Mouse (Mus musculus) liver, embryonic 11.5 days (tissue): ENCODE results near the gene Nr5a2. TPM values are rescaled to one million over a fixed set of nuclear protein-coding genes. Genes with fewer than 3 reads are reported as not detected.

ENCODE experiments used
- ATAC-seq: fragments of 200-750 bp; cut with Nextera tagmentation; replicated peaks from 2 replicates; pipeline ENCODE4 v1.8.0; 2017; ENCODE audit warnings: moderate number of reproducible peaks, mild to moderate bottlenecking, moderate TSS enrichment, moderate library complexity; ENCODE audit not compliant: low FRiP score
- DNase-seq: peaks from one replicate; pipeline ENCODE4 v3.0.0-alpha.2; 2017; ENCODE audit warnings: low spot score
- H3K27ac ChIP-seq: fragments of 300-500 bp; sonication (generic); 2 replicates; pipeline ENCODE4 v1.5.1; 2014; ENCODE audit warnings: mild to moderate bottlenecking, low read depth, low read length, control low read depth
- H3K27me3 ChIP-seq: fragments of 300-500 bp; sonication (generic); replicated peaks from 2 replicates; pipeline ENCODE4 v1.6.1; 2014; ENCODE audit warnings: low read length, mixed read lengths; ENCODE audit not compliant: control insufficient read depth, insufficient read depth
- H3K36me3 ChIP-seq: fragments of 300-500 bp; sonication (generic); 2 replicates; pipeline ENCODE4 v1.6.1; 2014; ENCODE audit warnings: mild to moderate bottlenecking, low read length, moderate library complexity, mixed read lengths; ENCODE audit not compliant: control insufficient read depth, insufficient read depth
- H3K4me1 ChIP-seq: fragments of 300-500 bp; sonication (generic); replicated peaks from 2 replicates; pipeline ENCODE4 v1.6.1; 2014; ENCODE audit warnings: low read length, mixed read lengths; ENCODE audit not compliant: control insufficient read depth, insufficient read depth
- H3K4me2 ChIP-seq: fragments of 300-500 bp; sonication (generic); 2 replicates; pipeline ENCODE4 v1.6.1; 2014; ENCODE audit warnings: mild to moderate bottlenecking, control low read depth, moderate library complexity
- H3K4me3 ChIP-seq: fragments of 300-500 bp; sonication (generic); 2 replicates; pipeline ENCODE4 v1.5.1; 2014; ENCODE audit warnings: low read depth, low read length, control low read depth
- H3K9ac ChIP-seq: fragments of 300-500 bp; sonication (generic); 2 replicates; pipeline ENCODE4 v1.6.1; 2014; ENCODE audit warnings: low read depth, low read length, control low read depth
- H3K9me3 ChIP-seq: fragments of 300-500 bp; sonication (generic); 2 replicates; pipeline ENCODE4 v1.6.1; 2016; ENCODE audit warnings: low read length, inconsistent platforms, mixed read lengths; ENCODE audit not compliant: control insufficient read depth
- WGBS: fragments of 180-500 bp; shearing (Covaris S2); extraction: QIAGEN DNeasy Blood & Tissue Kit; methylation state at CpG from one replicate; pipeline ENCODE4 v1.1.7; 2014; 5-methylcytosine and 5-hydroxymethylcytosine counted together
- polyA plus RNA-seq: library from polyadenylated mRNA; unstranded; fragments of >200 nt; fragmentation: Nextera tagmentation; extraction: Ambion mirVana; gene quantifications from 2 replicates; pipeline ENCODE4 v1.2.1, GENCODE M21; 2014

Nr5a2 gene
- polyA plus RNA-seq, 1 experiment from 2014 or later: 5.3 TPM

GRCm38 (mm10) chr1:136946404-136946803, 13.8 kb downstream of the Nr5a2 start:
- Histone ChIP-seq H3K27ac (no peak overlapping the region), H3K27me3 (peaks cover 69% of the 10 kb centered on the region), H3K36me3 (no peaks in the 10 kb centered on the region), H3K9ac (no peak overlapping the region), H3K4me2 (peak overlapping the region; percentile 68), H3K4me3 (peak overlapping the region; percentile 58), H3K4me1 (no peaks in the 10 kb centered on the region), H3K9me3 (no peaks in the 10 kb centered on the region)
- ATAC-seq: no peak
- WGBS: 5% methylated on average over 8 of the region's 8 CpGs
- DNase-seq: no peak

GRCm38 (mm10) chr1:136945876-136946275, 14.4 kb downstream of the Nr5a2 start:
- H3K4me3 ChIP-seq: peak overlapping the region; percentile 58
- peak; percentile 42 for ATAC-seq

GRCm38 (mm10) chr1:136945426-136945825, 14.8 kb downstream of the Nr5a2 start:
- H3K4me1 ChIP-seq: no peaks in the 10 kb centered on the region
- peaks cover 60% of the 10 kb centered on the region for H3K27me3 ChIP-seq
- 9% methylated on average over 7 of the region's 7 CpGs for WGBS
- DNase-seq (no peak), ATAC-seq (no peak)
- H3K27ac ChIP-seq: no peak overlapping the region; the same call in 1 of the 2 replicates
- H3K9me3 ChIP-seq: no peaks in the 10 kb centered on the region
- peak overlapping the region; percentile 58 for H3K4me3 ChIP-seq
- H3K9ac ChIP-seq: no peak overlapping the region
- peak overlapping the region; percentile 68 for H3K4me2 ChIP-seq
- H3K36me3 ChIP-seq: no peaks in the 10 kb centered on the region

More at GRCm38 (mm10) chr1:136945876-136946275, 14.4 kb downstream of the Nr5a2 start:
- 2% methylated on average over 10 of the region's 10 CpGs for WGBS
- Histone ChIP-seq H3K9ac (no peak overlapping the region), H3K27me3 (peaks cover 64% of the 10 kb centered on the region), H3K9me3 (no peaks in the 10 kb centered on the region), H3K27ac (no peak overlapping the region; the same call in 1 of the 2 replicates), H3K4me2 (peak overlapping the region; percentile 68), H3K36me3 (no peaks in the 10 kb centered on the region), H3K4me1 (no peaks in the 10 kb centered on the region)
- peak; percentile 49 for DNase-seq

GRCm38 (mm10) chr1:136940603-136941002, 19.6 kb downstream of the Nr5a2 start:
- H3K4me2 ChIP-seq: no peak overlapping the region
- H3K4me3 ChIP-seq: no peak overlapping the region
- WGBS: 80% methylated on average over 5 of the region's 5 CpGs
- H3K9ac ChIP-seq: no peak overlapping the region
- H3K27me3 ChIP-seq: peaks cover 11% of the 10 kb centered on the region
- no peak overlapping the region for H3K27ac ChIP-seq
- DNase-seq (no peak), ATAC-seq (no peak)
- 0 out of 2 replicates have a peak, but pooled peaks cover 3% of the 10 kb centered on the region for H3K4me1 ChIP-seq
- H3K9me3 ChIP-seq: no peaks in the 10 kb centered on the region
- H3K36me3 ChIP-seq: no peaks in the 10 kb centered on the region

- Histone ChIP-seq H3K9ac (no peak overlapping the region), H3K36me3 (no peaks in the 10 kb centered on the region), H3K4me3 (no peak overlapping the region), H3K27ac (no peak overlapping the region), H3K27me3 (peaks cover 4% of the 10 kb centered on the region; the same call in 1 of the 2 replicates), H3K4me1 (0 out of 2 replicates have a peak, but pooled peaks cover 3% of the 10 kb centered on the region), H3K4me2 (no peak overlapping the region), H3K9me3 (no peaks in the 10 kb centered on the region)
- 56% methylated on average over 1 of the region's 1 CpGs for WGBS
- no peak for DNase-seq
- ATAC-seq: no peak
Measured at GRCm38 (mm10) chr1:136939220-136939619, 21.0 kb downstream of the Nr5a2 start.

- no peak overlapping the region for H3K27ac ChIP-seq
- H3K9ac ChIP-seq: no peak overlapping the region
- no peak overlapping the region for H3K4me2 ChIP-seq
- WGBS: 90% methylated on average over 9 of the region's 9 CpGs
- H3K36me3 ChIP-seq: no peaks in the 10 kb centered on the region
- ATAC-seq: no peak
- DNase-seq: no peak
- no peaks in the 10 kb centered on the region for H3K27me3 ChIP-seq
- H3K9me3 ChIP-seq: no peaks in the 10 kb centered on the region
- H3K4me3 ChIP-seq: no peak overlapping the region
- 0 out of 2 replicates have a peak, but pooled peaks cover 3% of the 10 kb centered on the region for H3K4me1 ChIP-seq
Measured at GRCm38 (mm10) chr1:136935960-136936324, 24.3 kb downstream of the Nr5a2 start.

- Histone ChIP-seq H3K27ac (no peak overlapping the region), H3K9me3 (no peaks in the 10 kb centered on the region), H3K27me3 (no peaks in the 10 kb centered on the region), H3K4me1 (0 out of 2 replicates have a peak, but pooled peaks cover 3% of the 10 kb centered on the region), H3K36me3 (no peaks in the 10 kb centered on the region), H3K4me3 (no peak overlapping the region), H3K9ac (no peak overlapping the region), H3K4me2 (no peak overlapping the region)
- ATAC-seq (no peak), DNase-seq (no peak)
- 60% methylated on average over 8 of the region's 8 CpGs for WGBS
Measured at GRCm38 (mm10) chr1:136935316-136935959, 24.8 kb downstream of the Nr5a2 start.

- 89% methylated on average over 10 of the region's 10 CpGs for WGBS
- Histone ChIP-seq H3K27me3 (no peaks in the 10 kb centered on the region), H3K36me3 (no peaks in the 10 kb centered on the region), H3K9ac (no peak overlapping the region), H3K9me3 (no peaks in the 10 kb centered on the region), H3K4me3 (no peak overlapping the region), H3K4me2 (no peak overlapping the region), H3K4me1 (0 out of 2 replicates have a peak, but pooled peaks cover 3% of the 10 kb centered on the region), H3K27ac (no peak overlapping the region)
- DNase-seq: no peak
- ATAC-seq: no peak
Measured at GRCm38 (mm10) chr1:136934051-136934450, 26.2 kb downstream of the Nr5a2 start.

GRCm38 (mm10) chr1:136931026-136931425, 29.2 kb downstream of the Nr5a2 start:
- 83% methylated on average over 5 of the region's 5 CpGs for WGBS
- H3K4me3 ChIP-seq: no peak overlapping the region
- ATAC-seq: no peak

More at GRCm38 (mm10) chr1:136931026-136931425, 29.2 kb downstream of the Nr5a2 start:
- Histone ChIP-seq H3K27me3 (no peaks in the 10 kb centered on the region), H3K4me1 (0 out of 2 replicates have a peak, but pooled peaks cover 3% of the 10 kb centered on the region), H3K9ac (no peak overlapping the region), H3K4me2 (no peak overlapping the region), H3K27ac (no peak overlapping the region), H3K9me3 (no peaks in the 10 kb centered on the region), H3K36me3 (no peaks in the 10 kb centered on the region)
- DNase-seq: no peak
